Mouse (Mus musculus): ENCODE measurements at regions not wholly inside any gene's neighbourhood (a gene's known extent, or its start where the extent isn't known, plus 50 kb on each side); places are given as distances from the start of the nearest gene placed in this dataset.

DNA sequence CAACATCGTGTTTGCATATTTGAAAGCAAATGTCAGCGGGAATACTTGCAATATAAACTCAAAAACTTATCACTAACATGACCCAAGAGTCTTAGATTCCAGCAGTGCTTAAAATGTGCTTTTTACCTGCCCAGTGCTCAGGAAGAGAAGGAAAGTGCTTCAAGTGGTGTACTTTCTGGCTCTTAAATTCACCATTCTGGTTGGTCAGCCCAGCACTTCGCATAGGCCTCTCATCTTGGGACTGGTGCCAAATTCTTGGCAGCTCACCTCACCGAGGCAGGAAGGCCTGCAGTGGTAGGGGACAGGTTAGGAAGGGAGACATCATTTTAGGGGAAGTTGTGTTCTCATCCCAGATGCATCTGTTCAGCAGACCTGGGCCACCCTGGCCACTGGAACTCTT lies 1913.3 kb upstream of the Lrrc6 start:
- no peak for TF ChIP-seq CTCF (IDR thresholded peaks at IDR 0.05; ENCODE audit: insufficient read depth, low read length)
- TF ChIP-seq POLR2A (IDR thresholded peaks at IDR 0.05; ENCODE audit: borderline replicate concordance, extremely low read depth, low read depth, low read length), result no peak

Data from lung, adult 2 months (tissue).